Mouse (Mus musculus): ENCODE measurements around the gene Lama2.
"Not testable (repeated sequence)": the region's sequence is repeated elsewhere in the genome, so short reads cannot be mapped to it uniquely, and the experiment has no call there.

Gene Lama2

GRCm38 (mm10) chr10:26949667-26950066 is 669.9 kb downstream of the Lama2 start:
- in situ Hi-C loops (cut with MboI; ENCODE audit: unreplicated experiment in 2 of 2), result no loop called here

DNA sequence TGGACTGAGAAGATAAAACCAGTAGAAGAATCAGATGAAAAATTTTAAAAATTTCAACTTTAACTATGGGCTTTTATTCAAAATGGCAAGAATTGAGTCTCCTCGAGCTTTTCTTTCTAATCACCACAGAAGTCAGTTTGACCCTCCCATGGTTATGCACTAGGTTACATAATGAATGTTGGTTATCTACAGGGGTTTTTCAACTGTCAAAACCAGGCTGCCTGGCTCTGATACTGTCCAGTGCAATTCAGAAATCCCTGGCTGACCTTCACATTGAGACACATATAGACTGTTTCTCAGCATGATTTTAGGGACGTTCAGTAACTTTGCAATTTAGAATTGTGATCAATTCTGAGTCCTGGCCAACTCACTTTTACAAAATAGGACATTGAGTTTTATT is 671.2 kb downstream of the Lama2 start:
- in situ Hi-C loops (cut with MboI; ENCODE audit: unreplicated experiment in 2 of 2), result no loop called here

DNA sequence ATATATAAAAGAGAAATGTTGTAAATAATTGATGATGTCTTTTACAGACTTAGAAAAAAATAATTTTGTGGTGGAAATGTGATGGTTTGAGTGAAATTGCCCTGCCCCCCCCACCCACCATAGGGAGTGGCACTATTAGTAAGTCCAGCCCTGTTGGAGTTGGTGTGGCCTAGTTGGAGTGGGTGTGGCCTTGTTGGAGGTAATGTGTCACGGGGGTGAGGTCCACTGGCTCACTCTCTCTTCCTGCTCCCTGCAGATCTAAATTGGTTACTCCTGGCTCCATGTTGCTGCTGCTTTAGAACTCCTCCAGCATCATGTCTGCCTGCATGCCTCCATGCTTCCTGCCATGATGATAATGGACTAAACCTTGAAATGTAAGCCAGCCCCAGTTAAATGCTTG is 680.0 kb downstream of the Lama2 start:
- in situ Hi-C loops (cut with MboI; ENCODE audit: unreplicated experiment in 2 of 2), result no loop called here

DNA sequence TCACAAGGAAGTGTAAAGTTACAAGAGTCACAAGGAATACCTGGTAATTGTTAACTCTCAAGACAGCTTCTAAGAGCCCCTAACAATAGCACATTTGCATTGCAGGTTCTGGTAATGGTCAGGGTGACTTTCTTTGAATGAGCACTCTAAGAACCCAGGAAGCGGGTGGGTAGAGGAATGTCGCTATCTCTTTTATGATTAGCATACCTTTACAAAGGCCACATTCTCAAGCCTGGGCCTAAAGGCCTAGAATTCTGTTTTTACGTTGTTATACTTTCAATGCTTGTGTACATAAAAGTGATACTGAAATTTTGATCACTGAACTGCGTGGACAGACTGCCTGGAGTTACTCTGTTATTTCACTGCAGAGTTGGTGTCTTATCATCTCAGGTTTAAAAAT is 681.1 kb downstream of the Lama2 start:
- in situ Hi-C loops (cut with MboI; ENCODE audit: unreplicated experiment in 2 of 2), result not testable (repeated sequence)

DNA sequence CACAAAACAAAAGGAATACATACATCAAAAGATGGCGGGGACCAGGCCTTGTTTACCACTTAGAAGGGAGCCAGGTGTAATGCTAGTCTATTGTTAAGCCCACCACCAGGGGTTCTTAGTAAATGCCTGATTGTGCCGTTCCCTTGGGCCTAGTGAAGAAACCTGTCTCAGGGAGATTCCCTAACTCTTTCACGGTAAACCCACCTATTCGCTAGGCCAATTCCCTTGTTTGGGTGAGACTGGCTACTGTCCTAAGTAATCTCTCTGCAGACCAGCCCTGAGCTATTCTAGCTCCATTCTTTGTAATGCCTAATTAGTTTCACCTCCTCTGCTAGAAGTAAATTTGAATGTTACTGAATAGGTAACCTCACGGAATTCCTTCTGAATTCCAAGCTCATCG is 683.5 kb downstream of the Lama2 start:
- in situ Hi-C loops (cut with MboI; ENCODE audit: unreplicated experiment in 2 of 2), result not testable (repeated sequence)
